Mouse (Mus musculus) layer of hippocampus, postnatal 25 days (tissue): ENCODE measurements at regions not wholly inside any gene's neighbourhood (a gene's known extent, or its start where the extent isn't known, plus 50 kb on each side); places are given as distances from the start of the nearest gene placed in this dataset.

Experiments
- DNase-seq, 2 experiments: peaks; one replicate each; pipeline ENCODE4 v3.0.0; 2022; ENCODE audit warnings: mixed read lengths in 2 of 2, low spot score in 1 of 2; ENCODE audit errors: extremely low spot score in 1 of 2

GRCm38 (mm10) chr5:83091483-83091882, 263.5 kb downstream of the Tecrl start:
- no peak for DNase-seq

GRCm38 (mm10) chr5:83054819-83055218, 300.2 kb downstream of the Tecrl start:
- no peak for DNase-seq

DNA sequence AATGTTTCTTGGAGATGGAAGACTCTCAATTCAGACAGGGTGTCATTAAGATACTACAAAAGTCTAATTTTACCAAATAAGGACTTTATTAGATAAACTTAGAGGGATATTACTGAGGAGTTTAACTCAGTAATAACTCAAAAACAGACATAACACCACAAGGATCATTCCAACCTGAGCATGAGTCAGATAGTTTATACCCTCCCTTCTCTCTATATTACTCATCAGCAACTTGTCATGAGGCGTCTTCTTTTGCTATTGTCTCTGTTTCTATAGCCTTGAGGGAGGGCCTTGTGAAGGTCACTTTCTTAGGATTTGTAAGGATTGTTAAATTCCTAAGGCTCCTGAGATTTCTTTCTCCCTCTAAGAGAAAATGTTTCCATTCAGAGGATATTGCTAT, 307.8 kb downstream of the Tecrl start:
- no peak for DNase-seq

DNA sequence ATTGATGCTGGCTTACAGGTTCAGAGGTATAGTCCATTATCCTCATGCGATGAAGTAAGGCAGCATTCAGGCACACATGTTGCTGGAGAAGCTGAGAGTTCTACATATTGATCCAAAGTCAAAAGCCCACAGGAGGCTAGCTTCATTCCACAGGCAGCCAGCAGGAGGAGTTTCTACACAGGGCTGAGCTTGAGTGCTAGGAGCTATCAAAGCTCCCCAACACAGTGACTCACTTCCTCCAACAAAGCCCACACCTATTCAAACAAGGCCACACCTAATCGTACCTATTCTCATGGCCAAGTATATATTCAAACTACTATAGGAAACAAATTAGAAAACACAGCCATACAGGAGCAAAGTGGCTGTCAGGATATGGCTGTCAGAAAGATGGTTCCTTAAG, 325.3 kb downstream of the Tecrl start:
- DNase-seq = no peak

DNA sequence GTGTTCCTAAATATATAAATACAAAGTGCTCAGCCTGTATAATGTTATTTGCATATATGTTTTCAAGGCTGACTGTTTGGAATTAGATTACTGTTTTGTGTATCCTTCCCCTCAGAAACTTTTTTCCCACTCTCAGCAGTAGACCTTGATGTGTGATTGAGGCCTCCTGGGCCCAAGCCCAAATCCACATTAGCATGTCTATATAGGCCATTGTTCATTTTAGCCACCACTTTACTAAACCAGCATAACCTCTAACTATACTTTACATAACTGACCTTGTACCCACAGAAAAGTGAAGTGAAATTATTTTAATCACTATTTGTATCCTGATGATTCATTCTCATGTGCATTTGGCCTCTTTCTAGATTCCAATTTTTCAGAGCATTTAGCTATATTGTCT, 349.0 kb downstream of the Tecrl start:
- no peak for DNase-seq

DNA sequence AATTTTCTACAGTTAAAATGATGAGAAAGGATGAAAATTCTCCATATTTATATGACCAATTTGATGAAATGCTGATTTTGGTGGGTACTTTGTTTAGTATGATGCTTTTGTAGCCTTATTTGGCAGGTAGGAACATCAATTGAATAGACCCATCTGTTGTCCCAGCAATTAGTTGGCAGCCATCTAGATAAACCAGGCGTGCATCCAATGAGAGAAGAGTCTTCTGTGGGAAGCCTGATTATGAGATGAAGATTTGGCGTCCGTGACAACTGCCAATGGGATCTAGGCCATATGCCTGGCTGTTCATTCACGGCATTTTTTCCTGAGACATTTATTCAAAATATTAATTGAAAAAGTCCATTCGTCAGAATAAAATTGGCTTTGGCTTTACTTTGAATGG, 365.9 kb downstream of the Tecrl start:
- DNase-seq = peak; percentile 27 to 49

DNA sequence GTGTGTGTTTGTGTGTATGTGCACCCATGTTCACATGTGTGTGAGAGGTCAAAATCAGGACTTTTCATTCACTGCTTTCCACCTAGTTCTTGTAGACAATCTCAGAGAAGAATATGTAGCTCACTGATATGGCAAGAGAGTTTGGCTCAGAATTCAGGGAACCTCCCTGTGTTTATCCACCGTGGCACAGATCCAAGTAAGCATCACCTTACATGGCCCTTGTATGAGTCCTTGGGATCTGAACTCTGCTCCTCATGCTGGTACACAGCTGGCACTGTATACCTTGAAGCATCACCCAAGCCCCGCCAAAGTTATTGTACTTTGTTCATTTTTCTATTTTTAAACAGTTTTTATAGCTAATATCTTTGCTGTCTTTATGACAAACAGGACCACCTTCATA, 385.7 kb downstream of the Tecrl start:
- DNase-seq = no peak

DNA sequence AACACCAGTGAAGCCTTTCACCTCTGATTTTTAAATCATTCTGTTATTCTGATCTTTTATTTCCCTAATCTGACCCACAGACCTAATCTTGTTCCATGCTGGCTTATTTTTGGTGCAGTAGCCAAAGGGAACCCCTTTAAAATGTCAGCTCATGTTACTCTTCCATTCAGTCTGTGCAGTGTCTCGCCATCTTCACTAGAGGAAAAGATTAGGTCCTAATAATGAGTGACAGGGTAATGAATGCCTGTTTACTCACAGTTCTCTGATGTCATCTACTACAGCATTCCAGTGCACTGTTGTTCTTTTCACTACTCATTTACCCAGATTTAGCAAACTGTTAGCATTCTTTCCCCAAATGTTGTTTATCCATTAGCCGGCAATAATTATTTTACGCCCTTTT, 388.2 kb downstream of the Tecrl start:
- DNase-seq = no peak

DNA sequence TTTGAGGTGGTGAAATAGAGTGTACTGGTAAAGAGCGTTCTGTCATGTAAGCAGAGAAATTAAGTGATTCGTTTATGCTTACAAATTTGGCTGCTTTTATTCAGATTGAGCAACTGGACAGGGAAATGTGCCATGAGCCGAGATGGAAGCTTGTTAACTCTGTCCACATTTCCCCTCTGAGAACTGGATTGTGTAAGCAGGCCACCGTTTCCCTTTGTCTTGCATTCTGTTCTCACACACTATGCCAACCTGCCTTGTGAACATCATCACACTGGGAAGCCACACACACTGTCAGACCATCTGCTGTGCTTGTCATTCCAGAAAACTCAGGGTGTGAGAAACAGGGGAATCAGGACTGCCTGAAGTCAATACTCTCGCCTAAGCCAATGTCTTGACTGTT, 388.8 kb downstream of the Tecrl start:
- peak in 1 of 2 experiments; percentile 11 for DNase-seq

DNA sequence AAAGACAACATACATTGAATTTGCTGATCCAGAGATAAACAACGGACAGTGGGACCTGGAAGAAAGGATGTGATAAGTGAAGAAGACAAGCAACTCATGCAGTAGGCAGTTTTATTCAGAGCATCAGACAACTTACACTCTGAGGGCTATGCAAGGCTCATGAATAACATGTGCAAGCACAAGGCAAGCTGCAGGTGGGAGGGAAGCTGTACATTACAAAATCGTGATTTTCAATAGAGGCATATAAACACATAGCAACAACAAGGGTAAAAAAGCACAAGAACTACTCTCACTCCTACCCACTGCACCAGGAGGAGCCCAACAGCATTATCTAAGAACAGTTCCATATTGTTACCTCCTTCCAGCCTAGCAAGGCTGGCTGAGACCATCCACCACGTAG, 390.5 kb downstream of the Tecrl start:
- no peak for DNase-seq

DNA sequence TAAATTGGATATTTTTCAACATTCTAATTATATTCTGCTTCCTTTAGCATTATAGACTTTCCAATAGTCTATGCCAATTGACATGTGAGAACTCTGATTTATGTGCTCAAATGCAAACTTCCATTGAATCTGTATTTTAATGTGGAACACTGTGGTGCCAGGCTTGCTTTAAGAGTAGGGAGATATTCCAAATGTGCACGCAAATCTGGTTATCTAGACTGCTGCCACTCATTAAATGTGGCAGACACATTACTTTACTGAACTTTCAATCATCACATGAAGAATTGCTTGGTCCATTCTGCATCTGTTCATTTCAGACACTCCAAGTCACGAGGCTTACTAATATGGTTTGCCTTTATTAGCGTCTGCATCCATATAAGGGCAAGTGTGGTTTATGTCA, 399.0 kb downstream of the Tecrl start:
- DNase-seq = no peak

DNA sequence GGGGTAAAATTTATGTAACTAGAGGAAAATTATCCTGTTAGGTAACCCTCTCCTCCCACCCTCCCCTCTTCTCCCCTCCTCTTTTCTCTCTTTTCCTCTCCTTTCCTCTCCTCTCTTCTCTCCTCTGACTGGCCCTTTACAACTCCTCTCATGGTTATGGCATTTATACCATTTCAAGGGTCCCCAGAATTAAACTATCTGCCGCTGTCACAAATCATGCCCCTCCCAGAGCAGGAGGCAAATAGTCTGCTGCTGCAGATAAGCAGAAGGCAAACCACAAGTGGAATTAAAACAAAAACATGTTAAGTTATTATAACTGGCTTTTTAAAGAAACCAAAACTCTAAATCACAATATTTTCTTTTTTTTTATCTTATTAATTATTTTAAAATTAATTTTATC, 407.9 kb downstream of the Tecrl start:
- no peak for DNase-seq

DNA sequence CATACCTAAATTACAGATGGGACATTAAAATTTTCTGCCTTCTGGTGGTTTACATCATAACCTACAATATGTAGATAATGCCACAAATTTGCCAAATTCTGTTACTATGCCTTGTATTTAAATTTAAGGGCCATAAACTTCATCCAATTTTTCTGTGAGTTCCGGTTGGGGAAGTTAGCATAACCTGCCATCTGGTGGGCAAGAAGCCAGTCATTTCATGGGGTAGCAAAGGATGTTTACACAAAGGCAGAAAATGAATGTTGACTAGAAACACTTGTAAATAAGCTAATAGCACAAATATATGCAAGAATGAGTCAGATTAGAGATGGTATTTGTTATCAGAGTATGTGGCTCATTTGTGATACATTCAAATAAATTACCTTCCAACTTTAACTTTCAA, 415.2 kb downstream of the Tecrl start:
- no peak for DNase-seq

GRCm38 (mm10) chr5:82899347-82899746, 455.6 kb downstream of the Tecrl start:
- peak; percentile 21 to 61 for DNase-seq

GRCm38 (mm10) chr5:82898912-82899311, 456.1 kb downstream of the Tecrl start:
- no peak for DNase-seq

- DNase-seq = peak; percentile 13 to 27
Observed at GRCm38 (mm10) chr5:82898389-82898788, 456.6 kb downstream of the Tecrl start.

DNA sequence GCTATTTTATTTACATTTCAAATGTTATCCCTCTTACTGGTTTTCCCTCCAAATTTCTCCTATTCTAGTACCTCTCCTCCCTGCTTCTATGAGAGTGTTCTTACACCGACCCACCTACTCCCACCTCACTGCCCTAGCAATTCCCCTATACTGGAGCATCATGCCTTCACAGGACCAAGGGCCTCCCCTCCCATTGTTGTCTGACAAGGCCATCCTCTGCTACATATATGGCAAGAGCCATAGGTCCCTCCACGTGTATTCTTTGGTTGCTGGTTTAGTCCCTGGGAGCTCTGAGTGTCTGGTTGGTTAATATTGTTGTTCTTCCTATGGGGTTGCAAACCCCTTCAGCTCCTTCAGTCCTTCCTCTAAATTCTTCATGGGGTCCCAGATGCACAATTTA, 485.7 kb downstream of the Tecrl start:
- no peak for DNase-seq

- DNase-seq = no peak
Observed at GRCm38 (mm10) chr5:82864347-82864746, 490.6 kb downstream of the Tecrl start.

DNA sequence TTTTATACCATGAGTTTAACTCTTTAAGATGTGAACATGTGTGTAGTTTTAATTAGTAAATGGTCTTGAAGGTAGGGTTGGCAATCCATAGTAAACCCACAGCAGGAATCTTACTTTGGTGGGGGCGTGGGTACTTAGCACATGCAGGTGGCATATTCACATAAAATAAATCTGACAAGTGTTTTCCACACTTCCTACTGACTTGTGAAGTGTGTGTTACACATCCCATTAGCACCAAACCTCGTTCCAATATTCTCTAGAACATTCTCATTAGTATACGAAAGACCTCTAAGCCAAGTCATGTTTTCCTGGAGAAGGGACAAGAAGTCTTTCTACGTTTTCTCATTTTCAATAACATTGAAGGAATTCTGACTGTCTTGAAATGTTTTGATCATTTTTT, 529.7 kb downstream of the Tecrl start:
- no peak for DNase-seq

DNA sequence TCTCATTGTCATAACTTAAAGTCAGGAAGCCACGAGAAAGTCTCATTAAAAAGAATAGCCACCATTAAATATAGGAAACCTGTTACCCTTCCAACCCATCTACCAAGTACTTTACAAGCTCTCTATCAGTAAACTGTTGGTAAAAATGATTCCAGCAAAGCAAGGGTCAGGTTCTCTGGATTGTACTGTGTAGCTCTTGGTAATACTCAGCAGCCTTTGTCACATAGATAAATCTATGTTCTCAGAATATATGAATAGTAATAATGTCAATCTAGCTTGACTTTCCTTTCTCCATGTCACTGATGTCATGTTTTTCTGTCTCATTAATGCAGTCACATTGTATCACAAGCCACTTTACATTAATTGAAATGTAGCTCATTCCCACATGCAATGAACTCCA, 561.8 kb downstream of the Tecrl start:
- no peak for DNase-seq
